Mouse (Mus musculus) left cerebral cortex, postnatal 14 days (tissue): Measurements from ENCODE around the gene Pdxdc1. TPM values are rescaled to one million over a fixed set of nuclear protein-coding genes. Genes with fewer than 3 reads are reported as not detected.
"Not testable (repeated sequence)": the region's sequence is repeated elsewhere in the genome, so short reads cannot be mapped to it uniquely, and the experiment has no call there.

ENCODE experiments used
- DNase-seq, 2 experiments: peaks; one replicate each; pipeline ENCODE4 v3.0.0; 2021 to 2022; ENCODE audit warnings: low spot score in 2 of 2, mixed read lengths in 1 of 2
- intact Hi-C: fragments of 180-260 bp; cut with DNase I; formaldehyde crosslinking; loops from one replicate; pipeline ENCODE4 v1.15.1; 2025
- microRNA-seq, 2 experiments: library from miRNA; unstranded; fragments of <30 nt; microRNA quantifications; one replicate each; pipeline ENCODE4 v1.2.0; 2022
- total RNA-seq, 2 experiments: library from RNA; stranded (reverse); gene quantifications; 2 replicates each; pipeline ENCODE4 v1.2.3; 2021

The Pdxdc1 gene
- total RNA-seq, 2 experiments from 2014 or later: 72.2 to 73.0 TPM

- DNase-seq: no peak
- intact Hi-C loops: no loop called here
Measured at GRCm38 (mm10) chr16:13825781-13826490, 77.0 kb downstream of the Pdxdc1 start.

GRCm38 (mm10) chr16:13820771-13821170 is 82.2 kb downstream of the Pdxdc1 start:
- intact Hi-C loops: no loop called here
- DNase-seq: no peak

- DNase-seq: no peak
- intact Hi-C loops: no loop called here
Measured at GRCm38 (mm10) chr16:13819806-13820500, 83.0 kb downstream of the Pdxdc1 start.

- intact Hi-C loops: no loop called here
Measured at GRCm38 (mm10) chr16:13819394-13819743, 83.6 kb downstream of the Pdxdc1 start.

GRCm38 (mm10) chr16:13818560-13819393 is 84.2 kb downstream of the Pdxdc1 start, which contains the start of gene Ntan1:
Gene Ntan1, plus strand, starts transcription at chr16:13818845.
- intact Hi-C loops: no loop called here
- peak; percentile 95 to 96 for DNase-seq

More at GRCm38 (mm10) chr16:13819394-13819743, 83.6 kb downstream of the Pdxdc1 start:
- no peak for DNase-seq

GRCm38 (mm10) chr16:13813200-13813599 is 89.7 kb downstream of the Pdxdc1 start:
- intact Hi-C loops: no loop called here
- DNase-seq: no peak

GRCm38 (mm10) chr16:13812152-13812551 is 90.8 kb downstream of the Pdxdc1 start:
- intact Hi-C loops: no loop called here
- DNase-seq: no peak

- intact Hi-C loops: no loop called here
- DNase-seq: no peak
Measured at GRCm38 (mm10) chr16:13808410-13808809, 94.5 kb downstream of the Pdxdc1 start.

GRCm38 (mm10) chr16:13807616-13808015 is 95.3 kb downstream of the Pdxdc1 start:
- no peak for DNase-seq
- intact Hi-C loops: no loop called here

GRCm38 (mm10) chr16:13804666-13805065 is 98.3 kb downstream of the Pdxdc1 start:
- intact Hi-C loops: no loop called here
- DNase-seq: peak in 1 of 2 experiments; percentile 34

GRCm38 (mm10) chr16:13801231-13801630 is 101.7 kb downstream of the Pdxdc1 start:
- intact Hi-C loops: no loop called here
- DNase-seq: no peak

- intact Hi-C loops: no loop called here
- DNase-seq: no peak
Measured at GRCm38 (mm10) chr16:13796746-13797175, 106.2 kb downstream of the Pdxdc1 start.

GRCm38 (mm10) chr16:13793441-13793840 is 109.5 kb downstream of the Pdxdc1 start:
- intact Hi-C loops, DNase-seq: not testable (repeated sequence)

- DNase-seq: no peak
- intact Hi-C loops: no loop called here
Measured at GRCm38 (mm10) chr16:13785932-13786331, 117.0 kb downstream of the Pdxdc1 start.

Small RNAs within 50 kb of the gene (microRNA-seq; reads per million reads assigned to microRNA genes)
- 0 reads per million in 2 experiments for gene Gm27734

Other genes with a start within 250 kb of the Pdxdc1 start
- 10 to 100 TPM; 27.9 to 28.3 TPM for gene Parn, start 235.0 kb downstream of the Pdxdc1 start, total RNA-seq
- gene Bfar, start 231.3 kb downstream of the Pdxdc1 start, total RNA-seq: 10 to 100 TPM; 37.7 to 39.6 TPM
- gene 3110001I22Rik, start 231.2 kb downstream of the Pdxdc1 start, total RNA-seq: 1 to 10 TPM; 2.9 to 3.6 TPM
- gene Pla2g10, start 172.1 kb downstream of the Pdxdc1 start, total RNA-seq: not detected
- gene Rrn3, start 122.4 kb downstream of the Pdxdc1 start, total RNA-seq: 10 to 100 TPM; 41.7 to 44.2 TPM
- 10 to 100 TPM; 89.2 to 94.7 TPM for gene Ntan1, start 84.3 kb downstream of the Pdxdc1 start, total RNA-seq
- gene Mpv17l, start within 50 bp of the Pdxdc1 start, total RNA-seq: 10 to 100 TPM; 69.6 to 70.1 TPM
- gene 2900011O08Rik, start 83.5 kb upstream of the Pdxdc1 start, total RNA-seq: 100 to 1,000 TPM; 280 to 282 TPM
- gene Ifitm7, start 83.8 kb upstream of the Pdxdc1 start, total RNA-seq: 1 to 10 TPM in 1 of 2 experiments, under 1 TPM in 1; 0.80 to 1.0 TPM